Mouse (Mus musculus) bone marrow macrophage, adult 2 months (primary cell): ENCODE measurements around the gene Synpr.

ENCODE experiments used
- CTCF ChIP-seq: IDR thresholded peaks from 2 replicates; pipeline ENCODE4 v1.5.1; 2012; ENCODE audit warnings: low read depth, mild to moderate bottlenecking, low read length, moderate library complexity
- POLR2A ChIP-seq: IDR thresholded peaks from 2 replicates; pipeline ENCODE4 v1.6.1; 2012; ENCODE audit warnings: mild to moderate bottlenecking, low read depth, low read length, borderline replicate concordance

- no peak for TF ChIP-seq CTCF
- TF ChIP-seq POLR2A, result no peak
Measured at GRCm38 (mm10) chr14:13578744-13579143, 294.2 kb downstream of the Synpr start.
